Mouse (Mus musculus): Measurements from ENCODE around the gene Gba. TPM values are rescaled to one million over a fixed set of nuclear protein-coding genes. Genes with fewer than 3 reads are reported as not detected.

Gba gene
- polyA plus RNA-seq, 1 experiment, result 40.6 TPM

- no peak overlapping the region for H3ac ChIP-seq (ENCODE audit: control insufficient read depth, insufficient read length, low read depth)
- TF ChIP-seq MYOG (IDR thresholded peaks at IDR 0.05; ENCODE audit: control insufficient read depth, extremely low read depth, insufficient read length) (no peak), USF1 (IDR thresholded peaks at IDR 0.05; ENCODE audit: low read depth) (no peak), FOSL1 (IDR thresholded peaks at IDR 0.05; ENCODE audit: insufficient read depth, low read length, poor library complexity, severe bottlenecking) (no peak), MYOD1 (IDR thresholded peaks at IDR 0.05; ENCODE audit: control insufficient read depth, insufficient read length, low read depth) (no peak), MAX (IDR thresholded peaks at IDR 0.05) (no peak), CEBPB (IDR thresholded peaks at IDR 0.05; ENCODE audit: low read depth) (no peak), CTCF (IDR thresholded peaks at IDR 0.05; ENCODE audit: control insufficient read depth, insufficient read depth, insufficient read length) (no peak)
Measured at GRCm38 (mm10) chr3:89242331-89242895, 39.7 kb downstream of the Gba start.

GRCm38 (mm10) chr3:89243609-89244008 is 40.9 kb downstream of the Gba start:
- H3K79me2 ChIP-seq (ENCODE audit: control insufficient read depth, insufficient read depth), result peaks cover 24% of the 10 kb centered on the region
- H3ac ChIP-seq (ENCODE audit: control insufficient read depth, insufficient read length, low read depth), result peak overlapping the region; percentile 65
- TF ChIP-seq MYOG (IDR thresholded peaks at IDR 0.05; ENCODE audit: control insufficient read depth, extremely low read depth, insufficient read length) (no peak), MYOD1 (IDR thresholded peaks at IDR 0.05; ENCODE audit: control insufficient read depth, insufficient read length, low read depth) (no peak), MAX (IDR thresholded peaks at IDR 0.05) (no peak), USF1 (IDR thresholded peaks at IDR 0.05; ENCODE audit: low read depth) (no peak), CTCF (IDR thresholded peaks at IDR 0.05; ENCODE audit: control insufficient read depth, insufficient read depth, insufficient read length) (peak; percentile 23), FOSL1 (IDR thresholded peaks at IDR 0.05; ENCODE audit: insufficient read depth, low read length, poor library complexity, severe bottlenecking) (no peak), CEBPB (IDR thresholded peaks at IDR 0.05; ENCODE audit: low read depth) (peak; percentile 8)
- H3K4me3 ChIP-seq (ENCODE audit: insufficient read depth, poor library complexity, severe bottlenecking), result peak overlapping the region; percentile 14
- peaks cover 9% of the 10 kb centered on the region for H3K36me3 ChIP-seq (ENCODE audit: control insufficient read depth, insufficient read depth)
- peaks cover 8% of the 10 kb centered on the region for H3K79me3 ChIP-seq (ENCODE audit: low read depth)
- H3K27me3 ChIP-seq (ENCODE audit: control insufficient read depth, insufficient read depth, insufficient read length), result no peaks in the 10 kb centered on the region

More at GRCm38 (mm10) chr3:89242331-89242895, 39.7 kb downstream of the Gba start:
- Histone ChIP-seq H3K79me2 (ENCODE audit: control insufficient read depth, insufficient read depth) (peaks cover 12% of the 10 kb centered on the region), H3K27me3 (ENCODE audit: control insufficient read depth, insufficient read depth, insufficient read length) (no peaks in the 10 kb centered on the region), H3K4me3 (ENCODE audit: insufficient read depth, poor library complexity, severe bottlenecking) (no peak overlapping the region), H3K79me3 (ENCODE audit: low read depth) (peaks cover 8% of the 10 kb centered on the region), H3K36me3 (ENCODE audit: control insufficient read depth, insufficient read depth) (peaks cover 5% of the 10 kb centered on the region)

GRCm38 (mm10) chr3:89244158-89244981 is 41.6 kb downstream of the Gba start:
- Histone ChIP-seq H3K4me3 (ENCODE audit: insufficient read depth, poor library complexity, severe bottlenecking) (peak overlapping the region; percentile 36), H3ac (ENCODE audit: control insufficient read depth, insufficient read length, low read depth) (peak overlapping the region; percentile 68), H3K79me2 (ENCODE audit: control insufficient read depth, insufficient read depth) (peaks cover 27% of the 10 kb centered on the region), H3K27me3 (ENCODE audit: control insufficient read depth, insufficient read depth, insufficient read length) (no peaks in the 10 kb centered on the region), H3K36me3 (ENCODE audit: control insufficient read depth, insufficient read depth) (peaks cover 9% of the 10 kb centered on the region), H3K79me3 (ENCODE audit: low read depth) (peaks cover 8% of the 10 kb centered on the region)
- TF ChIP-seq MYOG (IDR thresholded peaks at IDR 0.05; ENCODE audit: control insufficient read depth, extremely low read depth, insufficient read length), result no peak
- TF ChIP-seq CEBPB (IDR thresholded peaks at IDR 0.05; ENCODE audit: low read depth), result no peak
- TF ChIP-seq MYOD1 (IDR thresholded peaks at IDR 0.05; ENCODE audit: control insufficient read depth, insufficient read length, low read depth), result no peak
- no peak for TF ChIP-seq MAX (IDR thresholded peaks at IDR 0.05)
- no peak for TF ChIP-seq USF1 (IDR thresholded peaks at IDR 0.05; ENCODE audit: low read depth)
- no peak for TF ChIP-seq CTCF (IDR thresholded peaks at IDR 0.05; ENCODE audit: control insufficient read depth, insufficient read depth, insufficient read length)
- TF ChIP-seq FOSL1 (IDR thresholded peaks at IDR 0.05; ENCODE audit: insufficient read depth, low read length, poor library complexity, severe bottlenecking), result no peak

GRCm38 (mm10) chr3:89244982-89245687 is 42.4 kb downstream of the Gba start:
- peak overlapping the region; percentile 36 for H3K4me3 ChIP-seq (ENCODE audit: insufficient read depth, poor library complexity, severe bottlenecking)
- H3K36me3 ChIP-seq (ENCODE audit: control insufficient read depth, insufficient read depth), result peaks cover 9% of the 10 kb centered on the region
- H3ac ChIP-seq (ENCODE audit: control insufficient read depth, insufficient read length, low read depth), result peak overlapping the region; percentile 55
- peaks cover 8% of the 10 kb centered on the region for H3K79me3 ChIP-seq (ENCODE audit: low read depth)
- H3K27me3 ChIP-seq (ENCODE audit: control insufficient read depth, insufficient read depth, insufficient read length), result no peaks in the 10 kb centered on the region
- TF ChIP-seq USF1 (IDR thresholded peaks at IDR 0.05; ENCODE audit: low read depth) (no peak), MYOG (IDR thresholded peaks at IDR 0.05; ENCODE audit: control insufficient read depth, extremely low read depth, insufficient read length) (no peak), FOSL1 (IDR thresholded peaks at IDR 0.05; ENCODE audit: insufficient read depth, low read length, poor library complexity, severe bottlenecking) (no peak), CEBPB (IDR thresholded peaks at IDR 0.05; ENCODE audit: low read depth) (no peak), MAX (IDR thresholded peaks at IDR 0.05) (no peak), MYOD1 (IDR thresholded peaks at IDR 0.05; ENCODE audit: control insufficient read depth, insufficient read length, low read depth) (no peak), CTCF (IDR thresholded peaks at IDR 0.05; ENCODE audit: control insufficient read depth, insufficient read depth, insufficient read length) (no peak)
- peaks cover 27% of the 10 kb centered on the region for H3K79me2 ChIP-seq (ENCODE audit: control insufficient read depth, insufficient read depth)

GRCm38 (mm10) chr3:89245688-89246171 is 43.0 kb downstream of the Gba start, which contains the start of gene Krtcap2:
TSS of gene Krtcap2 (plus strand) at chr3:89245966.
- TF ChIP-seq MYOG (IDR thresholded peaks at IDR 0.05; ENCODE audit: control insufficient read depth, extremely low read depth, insufficient read length), result no peak
- TF ChIP-seq USF1 (IDR thresholded peaks at IDR 0.05; ENCODE audit: low read depth), result peak; percentile 40
- TF ChIP-seq MAX (IDR thresholded peaks at IDR 0.05), result peak; percentile 79

More at GRCm38 (mm10) chr3:89245688-89246171, 43.0 kb downstream of the Gba start, which contains the start of gene Krtcap2:
- H3K36me3 ChIP-seq (ENCODE audit: control insufficient read depth, insufficient read depth), result peaks cover 9% of the 10 kb centered on the region
- H3K4me3 ChIP-seq (ENCODE audit: insufficient read depth, poor library complexity, severe bottlenecking), result peak within 1 kb of the TSS; percentile 61
- H3K79me3 ChIP-seq (ENCODE audit: low read depth), result peaks cover 8% of the 10 kb centered on the region
- H3K79me2 ChIP-seq (ENCODE audit: control insufficient read depth, insufficient read depth), result peaks cover 27% of the 10 kb centered on the region
- H3K27me3 ChIP-seq (ENCODE audit: control insufficient read depth, insufficient read depth, insufficient read length), result no peaks in the 10 kb centered on the region
- peak within 1 kb of the TSS; percentile 83 for H3ac ChIP-seq (ENCODE audit: control insufficient read depth, insufficient read length, low read depth)
